Comparison of ENCODE assay signal across 16 mouse cellular contexts in genomic region chr10:109924136-109924535, GRCm38 (mm10).
"Had no signal": no experiment of that assay in that cellular context is flagged by ENCODE, and none has a peak within 500 bp of the region (broad histone marks: within the 10 kb centered on the region; RNA-seq: fewer than 3 reads in every experiment).

No protein-coding gene starts in this region.

- H3K36me3 ChIP-seq: neural tube, embryonic 13.5 days; neural tube, embryonic 15.5 days; stomach, embryonic 15.5 days had no signal

- DNase-seq: retina, postnatal 1 day; right cerebral cortex, adult 18-20 months; right cerebral cortex, postnatal 14 days; right cerebral cortex, postnatal 25 days; right cerebral cortex, postnatal 4 days; spleen, adult 18-20 months; thymus, adult 18-20 months; thymus, adult 2 months; thymus, postnatal 14 days; thymus, postnatal 25 days; thymus, postnatal 36 days; thymus, postnatal 4 days had no signal

- H3K4me1 ChIP-seq: stomach, embryonic 15.5 days had no signal

- H3K27me3 ChIP-seq: neural tube, embryonic 13.5 days; neural tube, embryonic 15.5 days; stomach, embryonic 15.5 days had no signal

- H3K4me3 ChIP-seq: neural tube, embryonic 13.5 days; neural tube, embryonic 15.5 days; stomach, embryonic 15.5 days had no signal

- H3K9ac ChIP-seq: neural tube, embryonic 13.5 days; neural tube, embryonic 15.5 days; stomach, embryonic 15.5 days had no signal

- H3K27ac ChIP-seq: neural tube, embryonic 13.5 days; neural tube, embryonic 15.5 days; stomach, embryonic 15.5 days; stomach, postnatal 0 days had no signal

- H3K4me2 ChIP-seq: neural tube, embryonic 13.5 days; neural tube, embryonic 15.5 days; stomach, embryonic 15.5 days had no signal

- H3K9me3 ChIP-seq: neural tube, embryonic 13.5 days; neural tube, embryonic 15.5 days; stomach, embryonic 15.5 days had no signal
